Mouse (Mus musculus): ENCODE data around the gene Cyth3. TPM values are rescaled to one million over a fixed set of nuclear protein-coding genes. Genes with fewer than 3 reads are reported as not detected.

Cyth3 gene
- total RNA-seq, 2 experiments from 2014 or later, result 10.7 to 15.8 TPM

DNA sequence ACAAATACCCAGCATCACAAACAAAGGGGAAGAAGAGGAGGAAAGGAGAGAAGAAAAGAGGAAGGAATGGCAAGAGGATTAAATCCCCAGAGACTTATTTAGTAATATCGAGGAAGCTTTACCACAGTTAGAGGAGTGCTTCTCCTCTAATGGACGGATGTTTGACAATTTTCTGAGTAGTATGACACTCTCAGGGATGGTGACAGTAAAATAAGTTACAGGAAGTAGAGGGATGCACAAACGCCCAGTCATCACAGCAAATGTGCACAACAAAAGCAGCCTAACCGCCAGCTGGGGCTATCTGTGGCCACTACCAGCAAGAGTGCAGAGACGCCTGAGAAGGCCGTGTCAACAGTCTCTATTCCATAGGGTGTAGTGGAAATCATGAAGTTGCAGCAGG, 57.4 kb downstream of the Cyth3 start:
- Histone ChIP-seq H3K4me3 (no peak overlapping the region), H3K27ac (peak overlapping the region; percentile 25; the same call in 1 of the 2 replicates)
- TF ChIP-seq CTCF (IDR thresholded peaks at IDR 0.05), result no peak
- DNase-seq, result no peak
- intact Hi-C loops (cut with DNase I), result no loop called here

DNA sequence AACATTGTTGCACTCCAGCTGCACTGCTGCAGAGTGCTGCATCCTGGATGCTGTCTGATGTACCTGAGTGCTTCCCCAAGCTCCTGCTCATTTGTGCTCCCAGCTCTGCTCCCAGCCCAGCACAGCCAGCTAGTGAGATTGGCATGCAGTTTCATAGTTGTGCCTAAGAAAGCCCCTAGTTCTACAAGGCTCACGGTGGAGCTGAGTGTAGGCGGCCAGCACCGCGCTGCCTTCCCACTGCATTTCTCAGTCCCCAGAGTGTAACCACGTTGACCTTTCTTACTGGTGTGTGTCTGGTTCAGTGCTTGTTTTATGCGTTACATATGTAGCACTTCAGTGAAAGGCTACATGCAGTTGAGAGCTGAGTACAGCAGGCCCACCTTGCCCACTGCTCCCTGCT, 61.4 kb downstream of the Cyth3 start:
- Histone ChIP-seq H3K4me3 (no peak overlapping the region), H3K27ac (no peak overlapping the region)
- intact Hi-C loops (cut with DNase I), result no loop called here
- no peak for TF ChIP-seq CTCF (IDR thresholded peaks at IDR 0.05)
- DNase-seq, result no peak

DNA sequence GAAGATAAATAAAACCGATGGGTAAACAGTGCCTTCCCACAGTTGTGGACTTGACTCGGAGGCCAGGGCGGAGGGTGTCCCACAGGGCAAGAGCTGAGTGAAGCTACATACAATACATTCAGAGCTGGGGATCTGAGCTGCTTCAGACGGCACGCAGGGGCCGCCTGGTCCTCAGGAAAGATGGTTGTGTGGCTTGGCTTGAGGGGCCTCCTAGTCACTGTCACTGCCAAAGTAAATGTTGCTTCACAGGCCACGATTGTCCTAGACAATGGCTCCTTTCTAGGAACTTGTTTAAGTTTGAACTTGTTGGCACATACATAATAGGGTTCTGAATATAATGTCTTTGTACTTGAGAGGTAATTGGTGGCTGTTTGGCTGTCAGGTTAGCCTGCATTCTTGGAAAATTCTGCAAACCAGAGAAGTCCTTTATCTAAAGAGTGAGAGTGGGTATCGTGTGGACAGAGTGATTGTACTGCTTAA, 62.7 kb downstream of the Cyth3 start:
- H3K4me3 ChIP-seq, result no peak overlapping the region
- intact Hi-C loops (cut with DNase I), result no loop called here
- no peak for DNase-seq
- TF ChIP-seq CTCF (IDR thresholded peaks at IDR 0.05), result no peak
- H3K27ac ChIP-seq, result no peak overlapping the region

DNA sequence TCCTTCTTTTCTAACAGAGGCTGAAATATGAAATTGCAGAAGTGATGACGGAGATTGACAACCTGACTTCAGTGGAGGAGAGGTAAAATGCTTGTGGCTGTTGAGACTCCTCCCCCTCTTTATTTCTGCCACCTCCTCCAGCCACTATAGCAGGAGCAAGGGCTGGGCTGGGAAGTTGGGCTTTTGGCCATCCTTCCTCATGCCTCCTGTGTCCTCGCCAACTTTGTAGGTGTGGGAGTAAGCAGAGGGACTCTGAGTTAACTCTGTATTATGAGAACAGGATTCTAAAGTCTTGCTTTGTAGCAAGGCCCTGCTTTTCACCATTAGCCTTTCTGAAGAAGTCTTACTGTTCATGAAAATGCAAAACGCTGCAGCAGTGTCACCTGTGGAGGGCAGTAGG, 64.2 kb downstream of the Cyth3 start:
- intact Hi-C loops (cut with DNase I), result no loop called here
- DNase-seq, result no peak

DNA sequence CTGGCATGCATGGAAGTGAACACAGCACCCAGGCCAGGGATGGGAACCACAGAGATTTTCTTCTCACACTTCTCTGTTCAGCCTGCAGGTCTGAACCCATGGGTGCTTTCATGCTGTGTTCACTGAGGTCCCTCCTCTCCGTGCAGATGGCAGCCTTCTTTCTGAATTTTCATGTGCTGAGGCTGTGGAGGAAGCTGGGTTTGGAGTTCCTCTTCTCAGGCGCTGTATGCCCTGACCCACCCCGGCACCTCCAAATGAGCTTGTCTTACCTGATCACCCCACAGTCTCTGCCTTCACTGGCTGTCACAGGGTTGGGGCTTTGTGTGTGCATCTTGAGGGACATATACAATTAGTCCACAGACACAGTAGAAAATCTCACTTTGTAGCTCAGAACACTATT, 65.3 kb downstream of the Cyth3 start:
- H3K4me3 ChIP-seq, result no peak overlapping the region
- no peak for TF ChIP-seq CTCF (IDR thresholded peaks at IDR 0.05)
- intact Hi-C loops (cut with DNase I), result no loop called here
- DNase-seq, result no peak
- no peak overlapping the region for H3K27ac ChIP-seq

More for the DNA sequence above, 64.2 kb downstream of the Cyth3 start:
- Histone ChIP-seq H3K4me3 (no peak overlapping the region), H3K27ac (no peak overlapping the region)
- no peak for TF ChIP-seq CTCF (IDR thresholded peaks at IDR 0.05)

DNA sequence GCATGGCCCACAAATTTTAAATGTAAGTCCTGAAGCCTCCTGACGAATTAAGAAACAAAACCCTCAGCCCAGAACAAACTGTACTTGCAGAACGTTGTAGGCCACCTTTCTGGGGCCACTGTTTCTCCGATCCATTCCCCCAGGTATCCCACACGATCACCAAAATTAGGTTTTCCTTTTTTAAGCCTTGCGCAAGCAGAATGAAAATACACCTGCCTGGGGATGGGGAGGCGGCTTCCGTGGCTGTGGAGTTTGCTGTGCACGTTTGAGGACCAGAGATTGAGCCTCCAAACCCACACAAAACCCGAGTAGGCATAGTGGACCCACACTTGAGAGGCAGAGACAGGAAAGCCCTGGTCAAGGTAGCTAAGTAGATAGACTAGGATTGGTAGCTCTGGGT, 68.1 kb downstream of the Cyth3 start:
- no peak for TF ChIP-seq CTCF (IDR thresholded peaks at IDR 0.05)
- Histone ChIP-seq H3K4me3 (no peak overlapping the region), H3K27ac (no peak overlapping the region)
- DNase-seq, result no peak
- intact Hi-C loops (cut with DNase I), result no loop called here

DNA sequence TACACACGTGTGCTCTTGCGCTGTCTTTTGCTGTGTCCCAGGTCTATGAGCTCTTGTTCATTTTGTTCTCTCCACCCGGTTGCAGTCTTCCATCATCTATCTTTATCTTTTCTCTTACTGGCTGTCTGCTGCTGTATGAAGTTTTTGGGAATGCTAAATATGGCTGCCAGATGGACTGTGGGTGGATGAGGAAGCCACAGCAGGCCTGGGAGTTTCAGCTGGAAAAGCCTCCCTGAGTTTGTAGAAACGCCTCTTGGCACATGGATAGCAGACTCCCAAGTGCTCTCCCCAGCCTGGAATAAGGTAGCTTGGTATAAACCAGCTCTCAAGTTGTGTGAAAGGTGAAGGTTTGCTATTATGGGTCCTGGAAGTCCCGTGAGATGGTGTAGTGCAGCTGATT, 68.7 kb downstream of the Cyth3 start:
- no peak for DNase-seq
- no peak overlapping the region for H3K27ac ChIP-seq
- no peak overlapping the region for H3K4me3 ChIP-seq
- no peak for TF ChIP-seq CTCF (IDR thresholded peaks at IDR 0.05)
- intact Hi-C loops (cut with DNase I), result no loop called here

DNA sequence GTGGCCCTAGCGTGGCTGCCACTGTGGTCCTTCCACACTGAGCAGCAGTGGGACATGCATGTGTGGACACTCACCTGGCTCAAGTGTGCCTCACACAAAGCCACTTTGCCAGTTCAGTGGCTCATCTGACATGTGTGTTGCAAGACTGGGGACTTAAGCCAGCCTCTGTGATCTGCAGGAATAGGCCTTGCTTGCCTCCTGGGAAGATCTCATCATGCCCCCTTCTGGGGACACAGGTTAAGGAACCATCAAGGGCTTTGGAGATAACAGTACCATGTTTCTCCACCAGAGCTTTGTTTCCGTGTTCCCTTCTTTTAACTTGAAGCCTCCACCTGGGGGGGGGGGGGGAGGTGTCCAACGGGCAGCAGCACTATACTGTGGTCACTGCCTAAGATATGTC, 74.1 kb downstream of the Cyth3 start:
- H3K27ac ChIP-seq, result no peak overlapping the region
- no peak overlapping the region for H3K4me3 ChIP-seq
- intact Hi-C loops (cut with DNase I), result loop anchor here (5.0 kb wide), 1 partner anchor 74 kb away; the partner anchor contains the start of gene Cyth3
- DNase-seq, result peak; percentile 48
- TF ChIP-seq CTCF (IDR thresholded peaks at IDR 0.05), result peak; percentile 52

DNA sequence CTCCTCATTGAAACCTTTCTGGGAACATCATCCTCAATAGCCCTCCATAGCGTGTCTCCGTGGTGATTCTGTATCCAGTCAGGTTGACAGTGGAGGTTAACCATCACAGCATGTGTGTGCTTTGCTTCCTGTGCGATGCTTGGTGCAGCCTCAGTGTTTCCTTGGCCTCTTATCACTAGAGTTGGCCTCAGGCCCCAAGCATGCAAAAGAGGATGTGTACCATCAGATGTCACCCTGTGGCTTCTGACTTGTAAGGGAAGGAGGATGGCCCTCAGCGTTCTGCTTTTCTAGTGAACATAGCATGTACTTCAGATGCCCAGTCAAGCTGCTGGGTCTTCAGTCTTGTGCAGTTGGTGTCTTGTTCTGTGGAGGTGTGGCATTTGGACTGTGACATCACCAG, 76.2 kb downstream of the Cyth3 start:
- TF ChIP-seq CTCF (IDR thresholded peaks at IDR 0.05), result no peak
- Histone ChIP-seq H3K27ac (no peak overlapping the region), H3K4me3 (no peak overlapping the region)
- DNase-seq, result no peak
- intact Hi-C loops (cut with DNase I), result loop anchor here (5.0 kb wide), 1 partner anchor 76 kb away; the partner anchor contains the start of gene Cyth3

DNA sequence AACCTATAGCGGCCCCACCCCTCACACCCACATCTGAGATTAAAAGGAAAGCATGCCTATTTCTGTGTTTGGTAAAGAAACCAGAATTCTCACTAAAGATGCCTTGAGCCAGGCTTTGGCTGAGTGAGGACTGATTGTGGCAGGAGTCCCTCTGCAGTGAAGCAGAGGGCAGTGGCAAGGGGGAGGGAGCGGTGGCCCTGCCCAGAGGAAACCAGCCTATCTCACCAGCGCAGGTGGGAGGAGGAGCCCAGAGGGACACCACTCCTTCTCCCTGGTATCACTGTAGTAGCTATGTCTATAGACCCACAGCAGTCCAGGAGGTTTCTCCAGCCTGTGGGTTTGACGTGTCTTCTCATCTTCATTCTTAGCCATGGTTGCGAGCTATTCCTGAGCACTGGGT, 78.0 kb downstream of the Cyth3 start:
- no peak for DNase-seq
- Histone ChIP-seq H3K27ac (no peak overlapping the region), H3K4me3 (no peak overlapping the region)
- intact Hi-C loops (cut with DNase I), result no loop called here
- no peak for TF ChIP-seq CTCF (IDR thresholded peaks at IDR 0.05)

DNA sequence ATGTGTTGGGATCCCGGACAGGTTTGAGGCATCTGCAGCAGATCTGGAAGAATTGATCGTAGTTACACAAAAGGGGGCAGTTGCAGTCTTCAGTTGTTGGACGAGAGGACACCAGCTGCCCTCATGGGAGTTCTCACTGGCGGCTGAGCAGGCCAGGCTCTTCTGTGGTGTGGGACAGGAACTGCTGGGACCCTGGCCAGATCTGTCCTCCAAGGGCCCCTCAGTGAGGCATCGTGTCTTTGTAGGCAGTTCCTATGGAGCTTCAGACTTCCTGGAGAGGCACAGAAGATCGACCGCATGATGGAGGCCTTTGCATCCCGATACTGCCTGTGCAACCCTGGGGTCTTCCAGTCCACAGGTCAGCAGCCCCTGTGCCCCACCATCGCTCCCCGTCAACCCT, 78.8 kb downstream of the Cyth3 start:
- TF ChIP-seq CTCF (IDR thresholded peaks at IDR 0.05), result no peak
- intact Hi-C loops (cut with DNase I), result no loop called here
- Histone ChIP-seq H3K27ac (no peak overlapping the region), H3K4me3 (no peak overlapping the region)
- DNase-seq, result no peak

DNA sequence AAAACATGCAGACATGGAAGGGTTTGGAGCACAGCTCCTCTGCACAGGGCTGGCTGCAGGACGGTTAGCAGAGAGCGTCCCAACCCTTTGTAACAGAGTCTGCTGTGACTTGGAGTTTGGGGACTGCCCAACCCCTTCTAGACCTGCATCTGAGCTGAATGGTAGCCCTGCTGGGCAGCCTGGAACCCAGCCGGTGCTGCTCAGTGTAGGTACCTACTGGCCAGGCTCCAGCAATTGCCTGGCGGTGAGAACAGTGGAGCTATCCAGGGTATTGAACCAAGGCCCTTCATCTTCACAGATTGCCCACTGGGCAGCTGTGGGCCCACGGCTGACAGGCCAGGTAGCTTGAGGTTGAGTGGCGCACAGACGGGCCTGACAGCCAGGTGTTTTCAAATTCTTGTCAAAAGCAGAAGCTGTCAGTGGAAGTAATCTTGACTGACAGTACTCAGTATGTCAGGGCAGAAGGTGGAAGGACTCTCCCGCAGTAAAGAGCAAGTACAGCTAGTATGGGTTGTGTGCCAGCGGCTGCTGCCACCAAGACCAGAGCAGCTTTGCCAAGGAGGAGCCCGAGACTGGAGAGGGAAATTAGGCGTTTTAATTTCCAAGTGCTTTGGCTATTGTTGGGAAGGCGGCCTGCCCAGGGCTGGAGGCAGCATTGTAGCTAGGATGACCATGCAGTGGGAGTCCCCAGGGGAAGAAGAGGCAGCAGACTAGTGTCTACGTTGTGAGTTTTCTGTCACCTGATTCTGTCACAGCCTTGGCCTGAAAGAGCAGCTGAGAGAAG, 82.8 kb downstream of the Cyth3 start:
- Histone ChIP-seq H3K27ac (peak overlapping the region; percentile 70), H3K4me3 (peak overlapping the region; percentile 36)
- DNase-seq, result peak; percentile 46
- no peak for TF ChIP-seq CTCF (IDR thresholded peaks at IDR 0.05)
- intact Hi-C loops (cut with DNase I), result no loop called here

DNA sequence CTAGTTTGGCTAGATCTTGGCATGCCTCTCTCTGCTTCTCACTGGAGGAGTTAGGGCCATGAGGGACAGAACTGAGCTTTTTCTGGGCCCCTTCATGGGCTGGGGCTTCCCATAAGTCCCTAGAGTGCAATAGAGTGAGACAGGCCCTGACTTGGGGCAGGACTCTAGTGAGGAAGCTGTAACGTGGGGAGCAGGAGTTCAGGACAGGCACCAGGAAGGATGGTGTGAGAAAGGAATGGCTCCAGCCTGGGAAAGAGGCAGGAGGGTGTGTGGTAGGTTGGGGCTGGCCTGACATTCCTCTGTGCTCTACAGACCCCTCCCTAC, 83.4 kb downstream of the Cyth3 start:
- no peak for TF ChIP-seq CTCF (IDR thresholded peaks at IDR 0.05)
- H3K4me3 ChIP-seq, result peak overlapping the region; percentile 36
- no peak for DNase-seq
- H3K27ac ChIP-seq, result peak overlapping the region; percentile 70
- intact Hi-C loops (cut with DNase I), result no loop called here

All from gastrocnemius, adult 2 months (tissue).